Mouse (Mus musculus) monocyte, adult 2 months (primary cell): ENCODE data around the gene Tmem19.

ENCODE experiments used
- DNase-seq, 2 experiments: peaks; one replicate each; pipeline ENCODE4 v3.0.0; 2022; ENCODE audit warnings: low spot score in 2 of 2, low read depth in 1 of 2

Tmem19 gene

DNA sequence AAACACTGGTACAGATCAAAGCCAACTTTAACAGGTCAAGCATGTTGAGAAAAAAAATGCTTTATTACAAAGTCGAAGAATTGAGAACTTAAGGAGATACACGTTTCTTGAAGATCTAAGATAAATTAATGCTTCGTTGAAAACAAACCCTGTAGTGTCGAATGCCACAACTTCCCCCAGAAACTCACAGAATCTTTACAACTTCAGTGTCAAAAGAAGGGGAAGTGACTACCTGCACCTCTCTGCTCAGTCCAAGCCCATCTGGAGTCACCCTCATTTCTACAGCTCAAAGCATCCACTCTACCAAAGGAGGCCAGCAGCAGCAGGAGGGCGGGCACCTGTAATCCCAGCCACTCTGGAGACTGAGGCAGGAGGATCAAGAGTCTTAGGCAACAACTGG is 50.1 kb downstream of the Tmem19 start:
- no peak for DNase-seq

DNA sequence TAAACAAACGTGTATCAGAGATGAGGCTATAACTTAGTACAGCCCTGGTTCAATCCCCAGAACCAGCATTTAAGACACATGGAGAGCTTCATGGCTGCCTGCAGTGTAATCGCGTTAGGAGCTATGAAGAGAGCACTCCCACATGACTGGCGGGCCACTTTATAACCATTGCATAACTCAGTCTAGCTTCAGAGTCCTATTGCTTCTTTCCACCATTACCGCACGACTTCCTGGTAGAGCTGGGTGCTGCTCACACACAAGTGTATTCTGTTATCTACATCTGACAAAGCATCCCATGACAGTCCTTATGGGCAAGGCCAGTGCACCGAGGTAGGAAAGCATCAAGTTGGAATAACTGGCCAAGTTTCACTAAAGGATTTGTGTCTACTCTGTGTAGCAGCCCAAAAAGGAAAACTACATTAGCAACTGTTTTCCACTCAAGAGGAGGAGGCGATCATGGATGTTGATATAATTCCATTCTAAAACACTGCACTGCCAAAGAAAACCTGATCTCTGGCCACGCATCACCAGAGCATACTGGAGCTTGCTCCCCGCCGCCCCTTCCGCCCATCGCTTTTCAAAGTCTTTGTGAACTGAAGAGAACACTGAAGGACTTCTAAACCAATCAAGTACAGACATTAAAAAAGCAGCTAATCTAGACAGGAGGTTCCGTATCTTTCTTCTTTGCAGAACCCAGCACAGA is 50.9 kb downstream of the Tmem19 start:
- DNase-seq, result peak in 1 of 2 experiments; percentile 2

DNA sequence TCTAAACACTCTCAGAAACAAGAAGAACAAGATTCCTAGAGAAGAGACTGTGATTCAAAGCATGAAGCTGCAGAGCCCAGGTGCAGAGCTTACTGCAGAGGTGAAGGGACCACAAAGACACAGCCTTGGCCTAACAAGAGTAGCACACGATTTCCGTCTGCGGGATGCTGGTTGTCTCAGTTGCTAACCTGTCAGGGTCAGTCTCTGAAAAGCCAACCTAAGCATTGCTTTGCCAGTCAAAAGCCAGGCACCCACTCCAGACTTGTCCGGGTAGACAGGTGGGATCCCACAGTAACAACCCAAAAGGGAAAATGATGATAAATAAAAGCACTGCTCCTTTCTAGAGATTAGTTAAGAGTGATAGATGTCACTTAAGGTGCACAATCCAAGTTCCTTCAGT is 53.1 kb downstream of the Tmem19 start:
- DNase-seq, result no peak

- no peak for DNase-seq
Measured at GRCm38 (mm10) chr10:115307331-115307875, 54.9 kb downstream of the Tmem19 start.

DNA sequence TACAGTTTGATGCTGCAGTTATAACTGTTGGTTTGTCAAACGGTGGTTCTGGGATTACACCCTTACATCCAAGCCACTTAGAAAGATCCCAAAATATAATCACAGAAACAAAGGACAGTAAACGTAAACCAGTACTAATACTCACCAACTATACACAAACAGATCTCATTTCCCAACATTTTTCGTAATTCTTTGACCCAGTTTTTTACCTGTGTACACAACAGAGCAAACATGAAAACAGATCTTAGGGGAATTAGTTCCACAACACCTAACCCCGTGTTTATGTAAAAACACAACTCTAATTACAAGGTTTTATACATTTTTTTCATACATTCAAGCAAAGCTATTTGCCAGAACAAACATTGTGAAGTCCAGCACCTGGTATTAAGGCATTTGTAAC is 63.6 kb downstream of the Tmem19 start:
- no peak for DNase-seq

DNA sequence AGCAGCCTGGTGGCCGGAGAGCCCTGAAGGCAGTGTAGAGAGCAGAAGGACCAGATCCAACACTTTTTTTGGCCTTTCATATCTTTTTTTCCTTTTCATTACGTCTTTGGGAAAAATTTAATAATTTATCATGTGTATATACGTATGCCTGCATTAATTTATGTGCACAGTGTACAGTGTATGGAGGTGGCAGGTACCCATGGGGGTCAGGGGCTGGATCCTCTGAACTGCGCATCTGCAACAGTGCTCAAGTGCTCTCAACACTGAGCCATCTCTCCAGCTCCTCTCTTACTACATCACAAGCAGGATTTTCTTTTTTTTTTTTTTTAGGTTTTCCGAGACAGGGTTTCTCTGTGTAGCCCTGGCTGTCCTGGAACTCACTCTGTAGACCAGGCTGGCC is 64.7 kb downstream of the Tmem19 start:
- DNase-seq, result no peak

DNA sequence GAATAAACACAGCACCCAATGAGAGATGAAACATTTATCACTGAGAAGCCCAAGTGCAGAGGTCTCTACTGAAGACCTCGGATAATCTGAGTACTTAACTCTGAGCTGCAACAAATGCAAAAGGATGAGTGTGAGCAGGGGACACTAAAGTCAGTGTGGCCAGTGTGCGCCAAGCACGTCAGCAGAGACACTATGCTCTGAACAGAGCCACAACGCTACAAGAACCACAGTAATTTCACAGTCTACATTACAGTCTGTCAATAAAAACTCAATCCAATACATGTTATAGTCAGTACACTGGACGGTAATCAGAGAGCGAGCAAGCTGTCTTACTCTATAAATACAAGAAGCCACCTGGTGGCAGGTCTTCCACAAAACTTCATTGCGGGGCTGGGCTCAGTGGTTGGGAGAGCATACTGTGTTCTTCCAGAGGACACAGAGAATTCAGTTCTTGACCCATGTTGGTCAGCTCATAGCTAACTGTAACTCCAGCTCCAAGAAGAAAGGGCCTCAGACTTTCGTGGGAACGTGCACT is 65.8 kb downstream of the Tmem19 start:
- no peak for DNase-seq

DNA sequence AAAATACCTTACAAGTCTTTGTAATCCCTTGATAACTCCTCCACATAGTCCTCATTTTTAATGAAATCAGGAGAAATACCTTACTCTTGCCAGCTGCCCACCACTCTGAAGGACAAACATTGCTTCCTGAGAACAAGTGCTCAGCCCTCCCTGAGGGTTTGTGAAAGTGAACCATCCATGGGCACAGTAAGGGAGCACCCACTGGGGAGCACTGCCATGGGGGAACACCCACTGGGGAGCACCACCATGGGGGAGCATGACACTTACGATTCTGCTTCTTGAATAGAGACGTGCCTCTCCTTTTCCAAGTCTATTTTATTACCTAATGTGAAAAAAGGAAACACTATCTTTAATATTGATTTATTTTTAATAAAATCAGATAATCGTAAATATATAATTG is 67.1 kb downstream of the Tmem19 start:
- DNase-seq, result no peak

- no peak for DNase-seq
Measured at GRCm38 (mm10) chr10:115294715-115295114, 67.6 kb downstream of the Tmem19 start.

DNA sequence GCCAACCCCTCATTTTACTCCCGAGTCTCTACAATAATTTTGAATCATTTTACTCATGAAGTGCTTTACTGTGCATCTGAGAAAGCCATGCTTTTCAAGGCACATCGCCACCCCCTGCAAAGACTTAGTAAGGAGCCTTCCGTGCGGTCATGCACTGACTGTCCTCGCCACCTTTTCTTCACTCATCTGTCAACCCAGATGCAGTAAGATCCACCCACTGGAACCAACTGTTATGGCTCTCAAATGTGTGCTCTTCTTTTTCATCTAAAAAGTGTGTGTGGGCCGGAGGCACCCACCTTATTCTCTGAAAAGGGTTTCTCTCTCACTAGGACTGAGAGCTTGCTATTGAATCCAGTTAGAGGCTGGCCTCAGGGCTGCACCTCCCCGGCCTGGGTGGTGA is 68.4 kb downstream of the Tmem19 start:
- DNase-seq, result no peak

GRCm38 (mm10) chr10:115290671-115291070 is 71.6 kb downstream of the Tmem19 start:
- DNase-seq, result no peak
